Mouse (Mus musculus): ENCODE results near the gene Olfr901. TPM values are rescaled to one million over a fixed set of nuclear protein-coding genes. Genes with fewer than 3 reads are reported as not detected.
"Not testable (repeated sequence)": the region's sequence is repeated elsewhere in the genome, so short reads cannot be mapped to it uniquely, and the experiment has no call there.

The Olfr901 gene
- polyA plus RNA-seq (2012; ENCODE audit: insufficient read depth, insufficient read length, low replicate concordance, missing spikeins) = not detected in 2 replicates

DNA sequence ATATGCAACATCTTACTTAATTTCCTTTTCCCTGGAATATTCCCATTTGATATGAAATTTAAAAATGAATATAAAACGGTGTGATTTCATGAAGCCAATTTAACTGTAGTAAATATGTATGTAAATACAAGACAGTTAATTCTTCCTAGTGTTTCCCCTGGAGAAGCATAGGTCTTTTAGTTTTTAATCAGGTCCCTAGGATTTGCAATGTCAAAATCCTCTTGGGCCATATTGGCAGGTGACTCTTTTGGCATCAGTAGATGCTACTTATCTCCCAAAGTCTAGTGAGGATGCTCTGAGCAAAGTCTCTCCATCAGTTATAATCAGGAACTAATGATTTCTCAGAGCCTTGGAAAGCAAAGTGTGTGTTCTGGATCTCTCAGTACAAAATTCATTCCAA lies at the start of gene Olfr901:
Gene Olfr901, plus strand, starts transcription at position 301 of the 400 bp plus-strand sequence.
- TF ChIP-seq CTCF (IDR thresholded peaks at IDR 0.05; ENCODE audit: insufficient read depth, low read depth, low read length) (no peak), POLR2A (IDR thresholded peaks at IDR 0.05; ENCODE audit: insufficient read depth, low read depth, low read length) (no peak)
- 91% methylated on average over 1 of the region's 1 CpGs for WGBS
- Histone ChIP-seq H3K4me3 (ENCODE audit: insufficient read depth, low read depth, low read length) (no peak within 1 kb of the TSS), H3K27ac (ENCODE audit: insufficient read depth, low read depth, low read length) (no peak within 1 kb of the TSS), H3K4me1 (ENCODE audit: control insufficient read depth, insufficient read depth, low read length) (no peaks in the 10 kb centered on the region)

DNA sequence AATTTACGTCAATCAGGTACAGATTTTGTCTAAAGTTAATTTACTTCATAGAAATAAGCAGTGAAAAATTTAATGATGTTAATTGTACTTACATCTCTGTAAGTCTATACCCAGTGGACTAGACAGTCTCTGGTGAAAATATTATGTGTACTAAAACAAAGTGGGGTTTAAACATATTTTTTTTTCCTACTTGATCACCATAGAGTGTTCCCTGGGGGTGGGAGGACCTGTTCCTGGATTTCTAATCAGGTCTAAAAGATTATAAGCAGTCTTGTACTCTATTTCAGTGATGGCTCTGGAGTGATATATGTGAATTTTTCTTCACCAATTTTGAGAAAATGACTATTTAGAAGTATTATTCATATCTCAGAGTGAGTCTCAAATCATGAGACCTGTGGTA lies 27.9 kb upstream of the Olfr901 start, which contains the start of gene Olfr147:
Gene Olfr147, plus strand, starts transcription at position 301 of the 400 bp plus-strand sequence.
- no peaks in the 10 kb centered on the region for H3K4me1 ChIP-seq (ENCODE audit: control insufficient read depth, insufficient read depth, low read length)
- no peak within 1 kb of the TSS for H3K4me3 ChIP-seq (ENCODE audit: insufficient read depth, low read depth, low read length)
- H3K27ac ChIP-seq (ENCODE audit: insufficient read depth, low read depth, low read length) = no peak within 1 kb of the TSS
- 87% methylated on average over 1 of the region's 1 CpGs for WGBS
- TF ChIP-seq POLR2A (IDR thresholded peaks at IDR 0.05; ENCODE audit: insufficient read depth, low read depth, low read length) = no peak
- TF ChIP-seq CTCF (IDR thresholded peaks at IDR 0.05; ENCODE audit: insufficient read depth, low read depth, low read length) = no peak

- H3K27ac ChIP-seq (ENCODE audit: insufficient read depth, low read depth, low read length); H3K4me3 ChIP-seq (ENCODE audit: insufficient read depth, low read depth, low read length); H3K4me1 ChIP-seq (ENCODE audit: control insufficient read depth, insufficient read depth, low read length): not testable (repeated sequence)
- WGBS = 86% methylated on average over 3 of the region's 3 CpGs
These were observed 21.8 kb upstream of the Olfr901 start for GRCm38 (mm10) chr9:38407502-38407901.

GRCm38 (mm10) chr9:38413502-38413901 lies 15.8 kb upstream of the Olfr901 start:
- H3K4me1 ChIP-seq (ENCODE audit: control insufficient read depth, insufficient read depth, low read length); H3K27ac ChIP-seq (ENCODE audit: insufficient read depth, low read depth, low read length); H3K4me3 ChIP-seq (ENCODE audit: insufficient read depth, low read depth, low read length): not testable (repeated sequence)
- 95% methylated on average over 14 of the region's 14 CpGs for WGBS

DNA sequence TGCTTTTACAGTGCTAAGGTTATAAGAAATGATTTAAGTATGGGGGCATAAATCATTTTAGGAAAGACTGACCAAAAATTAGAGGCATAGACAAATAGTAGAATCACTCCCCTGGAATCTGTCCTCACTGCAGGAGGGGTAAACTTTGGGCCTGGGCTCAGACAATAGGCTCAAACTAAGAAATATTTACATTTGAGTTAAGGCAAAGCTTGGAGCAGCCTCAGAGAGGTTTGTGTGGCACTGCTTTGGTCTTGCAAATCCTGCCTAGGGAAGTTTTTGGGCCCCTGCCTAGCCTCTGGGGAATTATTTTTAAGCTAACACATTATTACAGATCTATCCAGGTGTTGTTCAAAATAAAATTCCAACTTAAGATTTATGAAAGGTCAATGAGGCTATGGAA lies 5.5 kb upstream of the Olfr901 start:
- H3K4me1 ChIP-seq (ENCODE audit: control insufficient read depth, insufficient read depth, low read length) = no peaks in the 10 kb centered on the region
- TF ChIP-seq POLR2A (IDR thresholded peaks at IDR 0.05; ENCODE audit: insufficient read depth, low read depth, low read length) (no peak), CTCF (IDR thresholded peaks at IDR 0.05; ENCODE audit: insufficient read depth, low read depth, low read length) (no peak)
- no peak overlapping the region for H3K27ac ChIP-seq (ENCODE audit: insufficient read depth, low read depth, low read length)
- H3K4me3 ChIP-seq (ENCODE audit: insufficient read depth, low read depth, low read length) = no peak overlapping the region

GRCm38 (mm10) chr9:38427026-38427425 lies 2.2 kb upstream of the Olfr901 start:
- whole genome bisulfite sequencing = 55% methylated on average over 1 of the region's 1 CpGs
- H3K4me1 ChIP-seq (ENCODE audit: control insufficient read depth, insufficient read depth, low read length) = no peaks in the 10 kb centered on the region
- H3K4me3 ChIP-seq (ENCODE audit: insufficient read depth, low read depth, low read length) = no peak overlapping the region
- no peak overlapping the region for H3K27ac ChIP-seq (ENCODE audit: insufficient read depth, low read depth, low read length)
- TF ChIP-seq POLR2A (IDR thresholded peaks at IDR 0.05; ENCODE audit: insufficient read depth, low read depth, low read length) = no peak
- TF ChIP-seq CTCF (IDR thresholded peaks at IDR 0.05; ENCODE audit: insufficient read depth, low read depth, low read length) = no peak

- no peaks in the 10 kb centered on the region for H3K4me1 ChIP-seq (ENCODE audit: control insufficient read depth, insufficient read depth, low read length)
- H3K4me3 ChIP-seq (ENCODE audit: insufficient read depth, low read depth, low read length) = no peak within 1 kb of the TSS
- no peak within 1 kb of the TSS for H3K27ac ChIP-seq (ENCODE audit: insufficient read depth, low read depth, low read length)
- WGBS = 93% methylated on average over 5 of the region's 5 CpGs
- TF ChIP-seq POLR2A (IDR thresholded peaks at IDR 0.05; ENCODE audit: insufficient read depth, low read depth, low read length) (no peak), CTCF (IDR thresholded peaks at IDR 0.05; ENCODE audit: insufficient read depth, low read depth, low read length) (no peak)
These were observed 18.1 kb downstream of the Olfr901 start, which contains the start of gene Olfr902 for GRCm38 (mm10) chr9:38447352-38447751. Gene Olfr902 (plus strand): TSS chr9:38447652.

DNA sequence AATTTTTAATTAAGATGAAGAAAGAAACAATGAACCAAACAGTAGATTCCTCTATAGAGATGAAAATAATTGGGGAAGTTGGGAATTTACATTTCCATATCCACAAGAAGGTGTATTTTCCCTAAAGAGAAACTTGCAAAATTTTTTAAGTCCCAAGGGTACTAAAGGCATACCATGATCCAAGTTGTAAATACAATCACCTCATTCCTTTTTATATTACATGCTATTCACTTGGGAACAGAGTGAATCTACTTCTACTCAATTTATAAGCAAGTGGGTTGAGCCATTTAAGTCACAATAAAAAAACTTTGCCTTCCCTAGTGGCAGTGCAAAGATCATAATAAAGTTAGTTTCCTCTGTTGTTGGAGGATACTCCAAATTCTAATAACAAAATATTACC lies 33.6 kb downstream of the Olfr901 start, which contains the start of gene Olfr904:
Gene Olfr904, plus strand, starts transcription at position 301 of the 400 bp plus-strand sequence.
- TF ChIP-seq POLR2A (IDR thresholded peaks at IDR 0.05; ENCODE audit: insufficient read depth, low read depth, low read length) (no peak), CTCF (IDR thresholded peaks at IDR 0.05; ENCODE audit: insufficient read depth, low read depth, low read length) (no peak)
- no peak within 1 kb of the TSS for H3K27ac ChIP-seq (ENCODE audit: insufficient read depth, low read depth, low read length)
- H3K4me3 ChIP-seq (ENCODE audit: insufficient read depth, low read depth, low read length) = no peak within 1 kb of the TSS

DNA sequence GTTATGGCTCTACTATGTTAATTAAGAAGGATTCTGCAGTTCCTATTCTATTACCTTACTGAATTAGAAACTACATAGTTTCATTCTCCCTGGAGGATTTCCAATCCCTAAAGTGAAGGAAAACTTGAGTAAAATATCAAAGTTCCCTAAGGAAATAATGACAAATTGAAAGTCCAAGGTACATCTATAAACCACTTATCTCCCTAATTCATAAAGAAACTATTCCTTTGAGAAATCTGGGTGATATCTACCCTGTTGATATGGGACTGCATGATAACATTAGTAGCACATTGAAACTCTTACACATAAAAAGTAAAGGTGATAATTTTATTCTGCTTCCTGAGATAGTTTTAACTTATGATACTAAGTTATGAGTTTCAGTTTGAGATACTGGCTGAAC lies 41.6 kb downstream of the Olfr901 start, which contains the start of gene Olfr905:
Gene Olfr905, plus strand, starts transcription at position 301 of the 400 bp plus-strand sequence.
- Histone ChIP-seq H3K27ac (ENCODE audit: insufficient read depth, low read depth, low read length) (no peak within 1 kb of the TSS), H3K4me1 (ENCODE audit: control insufficient read depth, insufficient read depth, low read length) (no peaks in the 10 kb centered on the region), H3K4me3 (ENCODE audit: insufficient read depth, low read depth, low read length) (no peak within 1 kb of the TSS)
- TF ChIP-seq CTCF (IDR thresholded peaks at IDR 0.05; ENCODE audit: insufficient read depth, low read depth, low read length) = no peak
- no peak for TF ChIP-seq POLR2A (IDR thresholded peaks at IDR 0.05; ENCODE audit: insufficient read depth, low read depth, low read length)

More for the DNA sequence above, 33.6 kb downstream of the Olfr901 start, which contains the start of gene Olfr904:
- no peaks in the 10 kb centered on the region for H3K4me1 ChIP-seq (ENCODE audit: control insufficient read depth, insufficient read depth, low read length)

Other genes starting within 250 kb of the Olfr901 start
- gene Olfr891, start 248.6 kb upstream of the Olfr901 start, polyA plus RNA-seq (2012; ENCODE audit: insufficient read depth, insufficient read length, low replicate concordance, missing spikeins) = not detected in 2 replicates
- not detected in 2 replicates for gene Olfr893, start 221.1 kb upstream of the Olfr901 start, polyA plus RNA-seq (2012; ENCODE audit: insufficient read depth, insufficient read length, low replicate concordance, missing spikeins)
- not detected in 2 replicates for gene Olfr894, start 211.4 kb upstream of the Olfr901 start, polyA plus RNA-seq (2012; ENCODE audit: insufficient read depth, insufficient read length, low replicate concordance, missing spikeins)
- gene Olfr143, start 176.7 kb upstream of the Olfr901 start, polyA plus RNA-seq (2012; ENCODE audit: insufficient read depth, insufficient read length, low replicate concordance, missing spikeins) = not detected in 2 replicates
- not detected in 2 replicates for gene Olfr895, start 161.6 kb upstream of the Olfr901 start, polyA plus RNA-seq (2012; ENCODE audit: insufficient read depth, insufficient read length, low replicate concordance, missing spikeins)
- gene Olfr896-ps1, start 138.3 kb upstream of the Olfr901 start, polyA plus RNA-seq (2012; ENCODE audit: insufficient read depth, insufficient read length, low replicate concordance, missing spikeins) = not detected in 2 replicates
- gene Olfr25, start 100.4 kb upstream of the Olfr901 start, polyA plus RNA-seq (2012; ENCODE audit: insufficient read depth, insufficient read length, low replicate concordance, missing spikeins) = not detected in 2 replicates
- gene Olfr898, start 81.0 kb upstream of the Olfr901 start, polyA plus RNA-seq (2012; ENCODE audit: insufficient read depth, insufficient read length, low replicate concordance, missing spikeins) = not detected in 2 replicates
- not detected in 2 replicates for gene Olfr250, start 62.6 kb upstream of the Olfr901 start, polyA plus RNA-seq (2012; ENCODE audit: insufficient read depth, insufficient read length, low replicate concordance, missing spikeins)
- gene Olfr251, start 52.4 kb upstream of the Olfr901 start, polyA plus RNA-seq (2012; ENCODE audit: insufficient read depth, insufficient read length, low replicate concordance, missing spikeins) = not detected in 2 replicates
- not detected in 2 replicates for gene Olfr147, start 27.8 kb upstream of the Olfr901 start, polyA plus RNA-seq (2012; ENCODE audit: insufficient read depth, insufficient read length, low replicate concordance, missing spikeins)
- not detected in 2 replicates for gene Olfr902, start 18.2 kb downstream of the Olfr901 start, polyA plus RNA-seq (2012; ENCODE audit: insufficient read depth, insufficient read length, low replicate concordance, missing spikeins)
- not detected in 2 replicates for gene Olfr904, start 33.7 kb downstream of the Olfr901 start, polyA plus RNA-seq (2012; ENCODE audit: insufficient read depth, insufficient read length, low replicate concordance, missing spikeins)
- not detected in 2 replicates for gene Olfr905, start 41.7 kb downstream of the Olfr901 start, polyA plus RNA-seq (2012; ENCODE audit: insufficient read depth, insufficient read length, low replicate concordance, missing spikeins)
- not detected in 2 replicates for gene Olfr906, start 57.6 kb downstream of the Olfr901 start, polyA plus RNA-seq (2012; ENCODE audit: insufficient read depth, insufficient read length, low replicate concordance, missing spikeins)
- not detected in 2 replicates for gene Olfr907, start 66.3 kb downstream of the Olfr901 start, polyA plus RNA-seq (2012; ENCODE audit: insufficient read depth, insufficient read length, low replicate concordance, missing spikeins)
- gene Olfr911-ps1, start 92.1 kb downstream of the Olfr901 start, polyA plus RNA-seq (2012; ENCODE audit: insufficient read depth, insufficient read length, low replicate concordance, missing spikeins) = not detected in 2 replicates
- gene Olfr910, start 108.4 kb downstream of the Olfr901 start, polyA plus RNA-seq (2012; ENCODE audit: insufficient read depth, insufficient read length, low replicate concordance, missing spikeins) = not detected in 2 replicates
- not detected in 2 replicates for gene Olfr912, start 150.7 kb downstream of the Olfr901 start, polyA plus RNA-seq (2012; ENCODE audit: insufficient read depth, insufficient read length, low replicate concordance, missing spikeins)
- gene Olfr913, start 163.3 kb downstream of the Olfr901 start, polyA plus RNA-seq (2012; ENCODE audit: insufficient read depth, insufficient read length, low replicate concordance, missing spikeins) = not detected in 2 replicates
- gene Olfr914, start 175.6 kb downstream of the Olfr901 start, polyA plus RNA-seq (2012; ENCODE audit: insufficient read depth, insufficient read length, low replicate concordance, missing spikeins) = not detected in 2 replicates
- not detected in 2 replicates for gene Olfr916, start 230.4 kb downstream of the Olfr901 start, polyA plus RNA-seq (2012; ENCODE audit: insufficient read depth, insufficient read length, low replicate concordance, missing spikeins)
- not detected in 2 replicates for gene Olfr917, start 236.4 kb downstream of the Olfr901 start, polyA plus RNA-seq (2012; ENCODE audit: insufficient read depth, insufficient read length, low replicate concordance, missing spikeins)
- gene Olfr918, start 245.1 kb downstream of the Olfr901 start, polyA plus RNA-seq (2012; ENCODE audit: insufficient read depth, insufficient read length, low replicate concordance, missing spikeins) = not detected in 2 replicates